Mouse (Mus musculus): Measurements from ENCODE around the gene Gpc5.

Gpc5 gene

GRCm38 (mm10) chr14:115365320-115365935 is 273.4 kb downstream of the Gpc5 start:
- no peak for DNase-seq (ENCODE audit: inconsistent ontology term)

GRCm38 (mm10) chr14:115369611-115370167 is 277.7 kb downstream of the Gpc5 start:
- DNase-seq (ENCODE audit: inconsistent ontology term), result peak; percentile 52

- DNase-seq (ENCODE audit: inconsistent ontology term), result no peak
Measured at GRCm38 (mm10) chr14:115371131-115371530, 279.1 kb downstream of the Gpc5 start.

GRCm38 (mm10) chr14:115391831-115392230 is 299.8 kb downstream of the Gpc5 start:
- DNase-seq (ENCODE audit: inconsistent ontology term), result no peak

GRCm38 (mm10) chr14:115392894-115393524 is 301.0 kb downstream of the Gpc5 start:
- DNase-seq (ENCODE audit: inconsistent ontology term), result peak; percentile 5

GRCm38 (mm10) chr14:115406596-115406995 is 314.6 kb downstream of the Gpc5 start:
- DNase-seq (ENCODE audit: inconsistent ontology term), result no peak

GRCm38 (mm10) chr14:115407309-115407930 is 315.4 kb downstream of the Gpc5 start:
- no peak for DNase-seq (ENCODE audit: inconsistent ontology term)

GRCm38 (mm10) chr14:115410881-115411280 is 318.9 kb downstream of the Gpc5 start:
- no peak for DNase-seq (ENCODE audit: inconsistent ontology term)

GRCm38 (mm10) chr14:115411513-115412174 is 319.6 kb downstream of the Gpc5 start:
- DNase-seq (ENCODE audit: inconsistent ontology term), result no peak

GRCm38 (mm10) chr14:115412821-115413220 is 320.8 kb downstream of the Gpc5 start:
- DNase-seq (ENCODE audit: inconsistent ontology term), result no peak

GRCm38 (mm10) chr14:115413429-115413828 is 321.4 kb downstream of the Gpc5 start:
- peak; percentile 9 for DNase-seq (ENCODE audit: inconsistent ontology term)

- DNase-seq (ENCODE audit: inconsistent ontology term), result no peak
Measured at GRCm38 (mm10) chr14:115414545-115414944, 322.5 kb downstream of the Gpc5 start.

- DNase-seq (ENCODE audit: inconsistent ontology term), result no peak
Measured at GRCm38 (mm10) chr14:115431967-115432366, 340.0 kb downstream of the Gpc5 start.

GRCm38 (mm10) chr14:115432368-115432767 is 340.4 kb downstream of the Gpc5 start:
- DNase-seq (ENCODE audit: inconsistent ontology term), result no peak

GRCm38 (mm10) chr14:115436617-115437016 is 344.6 kb downstream of the Gpc5 start:
- no peak for DNase-seq (ENCODE audit: inconsistent ontology term)

- DNase-seq (ENCODE audit: inconsistent ontology term), result no peak
Measured at GRCm38 (mm10) chr14:115444789-115445770, 353.1 kb downstream of the Gpc5 start.

GRCm38 (mm10) chr14:115450938-115451337 is 358.9 kb downstream of the Gpc5 start:
- no peak for DNase-seq (ENCODE audit: inconsistent ontology term)

GRCm38 (mm10) chr14:115467960-115468359 is 375.9 kb downstream of the Gpc5 start:
- no peak for DNase-seq (ENCODE audit: inconsistent ontology term)

- peak; percentile 6 for DNase-seq (ENCODE audit: inconsistent ontology term)
Measured at GRCm38 (mm10) chr14:115475234-115475633, 383.2 kb downstream of the Gpc5 start.

GRCm38 (mm10) chr14:115477360-115477759 is 385.3 kb downstream of the Gpc5 start:
- DNase-seq (ENCODE audit: inconsistent ontology term), result no peak

- DNase-seq (ENCODE audit: inconsistent ontology term), result peak; percentile 12
Measured at GRCm38 (mm10) chr14:115485090-115485489, 393.1 kb downstream of the Gpc5 start.
